Mouse (Mus musculus) urinary bladder, postnatal 0 days (tissue): ENCODE measurements around the gene St6galnac5. TPM values are rescaled to one million over a fixed set of nuclear protein-coding genes. Genes with fewer than 3 reads are reported as not detected.

Experiments used
- polyA plus RNA-seq: library from polyadenylated mRNA; unstranded; fragments of >200 nt; fragmentation: Nextera tagmentation; extraction: Ambion mirVana; gene quantifications from 2 replicates; pipeline ENCODE4 v1.2.1, GENCODE M21; 2015

St6galnac5 gene
- polyA plus RNA-seq = 0.04 and 0.05 TPM in 2 replicates

DNA sequence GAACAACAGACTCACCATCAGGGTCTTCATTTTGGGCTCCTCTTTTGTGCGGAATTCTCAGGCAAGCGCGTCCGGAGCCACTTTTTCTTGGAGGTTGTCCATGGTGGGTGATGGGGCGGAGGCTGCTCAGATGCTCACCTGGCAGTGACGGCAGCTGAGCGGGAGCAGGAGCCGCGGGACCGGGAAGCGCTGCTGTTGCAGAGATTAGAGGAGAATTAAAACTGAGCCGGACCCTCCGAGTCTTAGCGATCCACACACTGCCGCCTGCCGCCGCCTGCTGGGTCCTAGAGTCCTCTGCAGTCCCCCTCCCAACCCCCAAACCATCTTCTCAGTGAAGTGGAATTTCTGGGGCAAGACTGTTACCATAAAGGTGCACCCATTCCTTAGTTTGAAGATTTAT is at the start of gene St6galnac5:
Gene St6galnac5 (minus strand): TSS at position 259 of the 400 bp plus-strand sequence.

